Mouse (Mus musculus): Measurements from ENCODE around the gene Ppp1r37. TPM values are rescaled to one million over a fixed set of nuclear protein-coding genes. Genes with fewer than 3 reads are reported as not detected.

The Ppp1r37 gene
- total RNA-seq, 2 experiments from 2014 or later, result 34.8 to 41.4 TPM

GRCm38 (mm10) chr7:19573776-19574140 lies 10.9 kb upstream of the Ppp1r37 start:
- intact Hi-C loops (cut with DNase I), result loop anchor here (5.0 kb wide), 2 partner anchors 51 to 66 kb away; partner anchors contain the start of genes Bloc1s3 and Trappc6a

DNA sequence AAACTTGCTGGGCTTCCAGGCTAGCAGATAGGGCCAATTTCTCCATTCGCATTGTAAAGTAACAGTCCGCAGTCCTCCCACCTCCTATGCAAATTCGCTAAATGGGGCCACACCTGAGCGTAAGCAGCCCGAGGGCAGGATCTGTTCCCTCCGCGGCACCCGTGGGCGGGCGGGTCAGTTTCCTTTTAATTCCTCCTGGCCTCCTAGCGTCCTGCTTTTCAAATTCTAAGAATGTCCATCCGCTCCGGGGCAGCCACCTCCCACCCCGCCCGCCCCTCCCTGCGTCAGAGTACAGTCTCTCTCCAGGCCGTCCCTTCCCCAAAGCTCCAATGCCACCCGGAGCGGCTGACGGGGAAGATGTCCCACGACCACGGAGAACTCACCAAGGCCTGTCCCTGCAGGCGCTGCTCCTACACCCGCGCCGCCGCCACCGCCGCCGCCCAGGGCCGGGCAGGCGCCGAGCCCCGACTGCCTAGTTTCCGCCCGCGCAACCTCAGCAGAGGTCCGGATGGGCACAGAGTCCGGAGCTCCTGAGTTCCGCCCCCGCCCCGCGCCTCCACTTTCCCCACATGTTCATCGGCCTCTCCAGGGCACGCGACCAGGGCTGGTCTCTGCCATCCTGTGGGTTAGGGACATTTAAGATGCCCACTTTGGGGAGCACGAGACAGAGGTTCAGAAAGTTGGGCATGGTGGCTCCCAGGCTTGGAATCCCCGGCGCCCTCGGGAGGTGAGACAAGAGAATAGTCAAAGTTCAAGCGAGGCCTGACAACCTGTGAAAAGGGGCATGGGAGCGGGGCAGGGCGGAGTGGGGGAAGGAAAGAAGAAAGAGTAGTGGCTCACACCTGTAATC lies 10.3 kb upstream of the Ppp1r37 start:
- peak; percentile 70 to 84 for DNase-seq
- intact Hi-C loops (cut with DNase I), result loop anchor here (5.0 kb wide), 2 partner anchors 51 to 66 kb away; partner anchors contain the start of genes Bloc1s3 and Trappc6a

More at GRCm38 (mm10) chr7:19573776-19574140, 10.9 kb upstream of the Ppp1r37 start:
- no peak for DNase-seq

GRCm38 (mm10) chr7:19569647-19570046 lies 6.8 kb upstream of the Ppp1r37 start:
- intact Hi-C loops (cut with DNase I), result loop anchor here (5.0 kb wide), 2 partner anchors 47 to 62 kb away; partner anchors contain the start of genes Bloc1s3 and Trappc6a
- no peak for DNase-seq

GRCm38 (mm10) chr7:19567426-19567825 lies 4.5 kb upstream of the Ppp1r37 start:
- intact Hi-C loops (cut with DNase I), result no loop called here
- DNase-seq, result no peak

GRCm38 (mm10) chr7:19565803-19566202 lies 2.9 kb upstream of the Ppp1r37 start:
- intact Hi-C loops (cut with DNase I), result no loop called here
- DNase-seq, result no peak

DNA sequence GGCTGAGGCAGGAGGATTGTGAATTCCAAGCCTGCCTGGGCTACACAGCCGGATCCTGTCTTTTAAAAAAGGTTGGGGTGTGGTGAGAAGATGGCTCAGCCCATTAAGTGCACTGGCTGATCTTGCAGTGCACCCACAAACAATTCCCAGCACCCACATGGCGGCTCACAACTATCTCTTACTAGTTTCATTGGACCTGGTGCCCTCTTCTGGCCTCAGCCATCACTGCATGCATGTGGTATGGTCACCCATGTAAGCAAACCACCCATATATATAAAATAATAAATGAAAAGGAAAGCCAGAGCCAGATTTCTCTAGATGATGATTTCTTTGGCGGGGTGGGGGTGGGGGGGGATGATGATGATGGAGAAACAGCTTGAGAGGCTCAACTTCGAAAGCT lies 1.6 kb upstream of the Ppp1r37 start:
- DNase-seq, result no peak
- intact Hi-C loops (cut with DNase I), result no loop called here

- no peak for DNase-seq
- intact Hi-C loops (cut with DNase I), result no loop called here
These were observed 1.0 kb upstream of the Ppp1r37 start for GRCm38 (mm10) chr7:19563884-19564283.

DNA sequence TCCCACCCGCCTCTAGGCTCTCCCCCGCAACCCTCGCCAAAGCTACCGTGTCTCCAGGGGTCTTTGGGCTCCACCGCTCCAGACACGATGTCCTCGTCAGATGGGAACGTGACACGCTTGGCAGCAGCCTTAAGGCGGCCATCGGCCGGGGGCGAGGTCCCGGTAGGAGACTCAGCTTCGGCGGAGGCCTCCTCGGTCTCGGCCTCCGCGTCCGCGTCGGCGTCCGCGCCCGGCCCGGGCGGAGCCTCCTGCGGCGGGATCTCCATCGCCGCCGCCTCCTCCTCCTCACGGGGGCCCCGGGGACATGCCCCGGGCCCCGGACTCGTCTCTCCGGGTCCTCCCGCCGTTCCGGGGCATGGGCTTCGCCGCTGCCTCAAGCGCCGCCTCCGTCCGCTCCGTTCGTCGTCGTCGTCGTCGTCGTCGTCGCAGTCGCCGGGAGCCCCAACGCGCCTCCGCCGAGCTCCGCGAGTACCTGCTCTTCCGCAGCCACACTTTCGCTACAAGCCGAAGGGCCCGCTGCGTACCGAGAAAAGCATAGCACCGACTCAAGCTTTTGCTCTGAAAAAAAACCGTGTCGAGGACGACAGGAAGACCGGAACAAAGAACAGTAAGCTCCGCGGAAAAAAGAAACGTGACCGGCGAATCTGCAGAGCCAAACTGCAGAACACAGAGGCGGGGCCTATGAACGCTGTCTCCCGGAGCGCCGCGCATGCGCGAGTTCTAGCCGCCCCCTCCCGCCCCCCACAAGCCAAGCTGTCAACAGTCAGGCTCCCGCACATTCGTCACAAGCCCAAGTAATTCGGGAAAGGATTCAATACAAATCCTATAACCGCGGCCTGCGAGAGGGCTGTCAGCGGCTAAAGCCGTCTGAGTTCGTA lies 872 bp downstream of the Ppp1r37 start:
- peak; percentile 88 for DNase-seq
- intact Hi-C loops (cut with DNase I), result no loop called here

DNA sequence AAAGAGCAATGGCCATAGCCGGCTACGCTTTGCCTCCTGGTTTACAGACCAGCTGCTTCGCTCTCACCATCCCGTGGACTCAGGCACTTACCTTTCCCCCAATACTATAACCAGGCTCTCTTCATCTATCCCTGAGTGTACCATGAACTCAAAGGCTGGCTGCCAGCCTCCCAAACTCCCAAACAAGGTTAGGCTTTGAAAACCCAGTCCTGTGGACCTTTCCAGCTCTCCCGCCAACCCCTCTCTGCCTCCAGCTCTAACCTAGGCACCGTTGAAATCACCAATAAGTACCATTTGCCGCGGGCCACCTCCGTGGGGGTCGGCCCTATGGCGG lies 1.5 kb downstream of the Ppp1r37 start:
- DNase-seq, result no peak
- intact Hi-C loops (cut with DNase I), result no loop called here

DNA sequence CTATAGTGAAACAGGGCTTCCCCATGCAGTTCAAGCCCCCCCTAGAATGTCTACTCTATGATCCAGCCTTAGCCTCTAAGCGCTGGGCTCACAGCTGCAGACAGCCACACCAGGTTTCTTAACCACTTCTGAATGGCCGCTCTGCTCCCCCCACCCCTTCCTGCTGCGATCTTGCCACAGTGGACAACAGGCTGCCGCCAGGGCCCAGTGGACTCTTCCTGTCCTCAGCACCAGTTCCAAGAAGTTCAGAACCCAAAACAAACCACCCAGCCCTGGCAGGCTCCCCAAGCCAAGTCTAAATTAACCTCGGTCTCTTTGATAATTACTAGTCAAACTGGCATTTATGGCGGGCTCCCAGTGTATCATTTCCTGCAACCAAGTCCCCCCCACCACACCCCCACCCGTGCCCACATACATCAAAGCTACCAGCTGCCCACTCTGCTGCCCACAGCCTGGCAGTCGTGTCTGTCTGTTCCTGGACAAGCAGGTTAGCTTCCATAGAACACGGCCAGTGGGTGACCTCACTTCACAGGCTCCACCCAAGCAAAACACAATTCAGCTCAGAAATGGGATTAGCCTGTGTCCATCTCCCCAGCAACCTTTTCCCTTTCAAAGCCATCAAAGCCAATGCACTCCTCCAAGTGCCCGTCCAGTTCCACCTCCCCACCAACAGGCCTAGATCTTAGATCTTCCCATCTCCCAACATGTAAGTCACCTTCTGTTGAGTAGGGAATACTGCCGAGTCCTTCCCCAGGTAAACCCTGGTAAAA lies 2.2 kb downstream of the Ppp1r37 start:
- no peak for DNase-seq
- intact Hi-C loops (cut with DNase I), result no loop called here

GRCm38 (mm10) chr7:19558965-19559364 lies 3.9 kb downstream of the Ppp1r37 start:
- intact Hi-C loops (cut with DNase I), result no loop called here
- no peak for DNase-seq

DNA sequence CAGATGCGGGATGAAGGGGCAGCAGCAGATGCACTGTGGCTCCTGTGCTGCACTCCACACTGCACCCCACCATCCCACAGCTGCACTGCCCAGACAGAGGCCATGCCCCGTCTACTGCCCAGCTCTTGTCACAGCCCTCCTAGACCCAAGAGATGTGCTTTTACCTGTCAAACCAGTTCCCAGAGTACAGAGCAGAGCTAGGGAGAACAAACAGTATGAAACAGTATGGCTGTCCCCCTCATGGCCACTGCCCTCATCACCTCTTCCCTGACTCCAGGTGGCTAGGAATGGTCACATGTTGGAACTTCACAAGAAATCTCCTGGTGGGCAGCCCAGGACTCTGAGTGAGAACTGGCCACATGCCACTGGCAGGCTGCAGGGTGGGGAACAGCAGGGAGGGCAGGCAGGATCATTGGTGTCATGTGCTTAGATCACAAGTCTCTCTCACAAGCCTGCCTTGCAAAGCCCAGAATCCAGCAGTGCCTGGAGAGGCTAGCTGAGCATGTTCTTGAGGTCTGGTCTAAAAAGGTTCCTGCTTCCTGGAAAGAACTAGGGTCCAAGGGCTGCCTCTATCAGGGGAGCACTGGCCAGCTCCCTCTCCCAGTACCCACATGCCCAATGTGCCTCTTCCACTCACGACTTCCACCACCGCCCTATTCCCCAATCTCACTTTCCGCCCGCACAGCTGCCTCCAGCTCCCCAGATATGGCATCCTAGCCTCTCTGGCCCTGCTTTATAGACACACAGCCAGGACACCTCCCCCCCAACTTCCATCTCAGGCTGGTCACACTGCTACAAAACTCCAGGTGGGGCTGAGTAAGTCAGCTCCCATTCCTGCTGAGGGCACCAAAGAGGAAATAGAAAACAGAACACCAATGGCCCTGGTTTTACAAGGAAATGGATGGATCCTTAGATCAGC lies 4.6 kb downstream of the Ppp1r37 start:
- intact Hi-C loops (cut with DNase I), result no loop called here
- no peak for DNase-seq

DNA sequence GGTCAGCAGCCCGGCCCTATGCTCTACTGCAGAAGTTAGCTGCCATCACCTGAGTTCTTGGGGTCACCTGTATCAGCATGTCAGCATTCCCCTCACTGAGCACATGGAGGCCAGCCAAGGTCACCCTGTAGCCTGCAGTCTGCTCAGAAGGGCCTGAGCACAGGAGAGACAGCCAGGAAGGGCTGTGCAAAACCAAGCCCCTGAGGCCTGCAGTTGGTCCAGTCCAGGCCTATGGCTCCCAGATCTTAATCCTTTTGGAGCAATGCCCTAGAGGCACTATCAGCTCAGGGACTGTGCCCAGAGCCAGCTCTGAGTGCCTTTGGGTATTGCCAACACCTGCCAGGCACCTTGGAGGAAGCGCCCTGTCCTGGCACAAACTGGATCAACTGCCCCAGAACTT lies 5.8 kb downstream of the Ppp1r37 start:
- DNase-seq, result no peak
- intact Hi-C loops (cut with DNase I), result no loop called here

- DNase-seq, result no peak
- intact Hi-C loops (cut with DNase I), result no loop called here
These were observed 8.7 kb downstream of the Ppp1r37 start for GRCm38 (mm10) chr7:19554168-19554567.

DNA sequence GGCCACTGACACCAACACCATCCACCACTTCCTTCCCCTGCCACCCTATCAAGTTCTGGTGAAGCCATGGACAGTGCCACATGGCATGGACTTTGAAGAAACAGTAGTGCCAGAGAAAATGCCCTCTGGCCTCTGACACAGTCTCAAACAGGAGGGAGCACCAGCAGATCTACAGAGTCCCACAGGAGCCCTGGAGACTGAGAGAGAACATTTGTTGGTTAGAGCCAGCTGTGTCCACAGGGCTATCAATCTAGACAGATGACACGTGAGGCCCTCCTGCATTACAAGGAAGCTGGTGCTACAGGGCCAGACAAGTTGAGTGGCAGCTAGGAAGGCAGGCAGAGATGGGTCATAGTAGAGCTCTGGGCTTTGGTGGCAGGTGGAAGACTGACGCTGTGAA lies 10.4 kb downstream of the Ppp1r37 start:
- no peak for DNase-seq
- intact Hi-C loops (cut with DNase I), result no loop called here

- no peak for DNase-seq
These were observed 11.2 kb downstream of the Ppp1r37 start for GRCm38 (mm10) chr7:19551634-19552033.

DNA sequence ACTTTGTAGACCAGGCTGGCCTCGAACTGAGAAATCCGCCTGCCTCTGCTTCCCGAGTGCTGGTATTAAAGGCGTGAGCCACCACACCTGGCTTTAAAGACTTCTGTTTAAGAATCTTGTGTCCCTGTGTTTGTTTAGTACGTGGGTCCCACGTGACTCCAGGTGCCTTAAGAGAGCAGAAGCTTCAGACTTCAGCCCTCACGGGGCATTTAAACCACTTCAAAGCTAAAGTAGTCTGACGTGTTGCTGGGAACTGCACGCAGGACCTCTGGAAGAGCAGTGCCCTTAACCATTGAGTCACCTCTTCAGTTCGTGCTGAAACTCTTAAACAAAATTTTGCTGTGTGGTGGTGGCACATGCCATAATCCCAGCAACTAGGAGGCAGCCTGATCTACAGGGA lies 13.5 kb downstream of the Ppp1r37 start:
- no peak for DNase-seq
- intact Hi-C loops (cut with DNase I), result no loop called here

More at GRCm38 (mm10) chr7:19551634-19552033, 11.2 kb downstream of the Ppp1r37 start:
- intact Hi-C loops (cut with DNase I), result no loop called here

- intact Hi-C loops (cut with DNase I), result no loop called here
- DNase-seq, result no peak
These were observed 15.4 kb downstream of the Ppp1r37 start for GRCm38 (mm10) chr7:19547344-19547969.

- intact Hi-C loops (cut with DNase I), result no loop called here
- no peak for DNase-seq
These were observed 16.9 kb downstream of the Ppp1r37 start for GRCm38 (mm10) chr7:19546007-19546406.

Measured in gastrocnemius, postnatal 36 days (tissue).